Mouse (Mus musculus): ENCODE results near the gene Mettl13. TPM values are rescaled to one million over a fixed set of nuclear protein-coding genes. Genes with fewer than 3 reads are reported as not detected.

The Mettl13 gene
- polyA plus RNA-seq, 1 experiment from 2014 or later: 22.2 TPM

DNA sequence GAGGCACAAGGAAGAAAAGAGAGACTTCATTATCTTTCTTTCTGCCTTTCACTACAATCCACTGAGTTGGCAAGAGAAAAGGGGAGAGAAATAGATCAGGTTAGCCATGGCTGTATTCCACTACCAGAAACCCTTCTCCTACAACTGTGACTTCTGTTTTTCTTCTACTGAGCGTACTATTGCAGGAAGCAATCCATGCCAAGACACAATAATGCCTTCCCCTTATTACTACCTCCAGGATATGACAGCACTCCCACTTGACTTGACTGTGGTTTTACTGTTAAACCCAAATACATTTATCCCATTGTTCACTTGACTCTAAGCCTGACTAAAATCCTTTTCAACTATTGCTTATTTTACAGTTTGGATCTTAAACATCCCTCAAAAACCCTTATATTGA lies 14.9 kb upstream of the Mettl13 start:
- Histone ChIP-seq H3K4me1 (peaks cover 7% of the 10 kb centered on the region), H3K36me3 (no peaks in the 10 kb centered on the region), H3K4me3 (no peak overlapping the region), H3K27ac (no peak overlapping the region), H3K9me3 (no peaks in the 10 kb centered on the region), H3K27me3 (ENCODE audit: insufficient read depth, poor library complexity, severe bottlenecking) (no peaks in the 10 kb centered on the region)
- DNase-seq (ENCODE audit: low spot score): no peak
- 87% methylated on average over 1 of the region's 1 CpGs for WGBS

DNA sequence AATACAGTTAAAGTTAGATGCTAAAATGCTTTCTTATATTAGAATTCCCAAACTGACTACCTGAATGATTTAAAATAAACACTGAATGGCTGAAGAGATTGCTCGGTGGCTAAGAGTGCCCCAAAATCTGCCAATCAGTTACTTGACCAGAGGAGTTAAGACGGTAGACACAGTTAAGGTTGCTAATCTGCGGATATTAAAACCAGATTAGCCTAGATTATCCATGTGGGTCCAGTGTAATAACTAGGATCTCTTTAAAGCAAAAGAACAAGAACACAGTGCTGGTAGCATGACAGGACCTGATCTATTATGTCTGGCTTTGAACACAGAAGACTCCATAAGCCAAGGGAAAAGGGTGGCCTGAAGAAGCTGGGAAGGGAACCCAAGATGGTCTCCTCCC lies 5.8 kb upstream of the Mettl13 start:
- H3K4me3 ChIP-seq: no peak overlapping the region
- H3K36me3 ChIP-seq: no peaks in the 10 kb centered on the region
- H3K4me1 ChIP-seq: 0 out of 2 replicates have a peak, but pooled peaks cover under 1% of the 10 kb centered on the region
- no peaks in the 10 kb centered on the region for H3K27me3 ChIP-seq (ENCODE audit: insufficient read depth, poor library complexity, severe bottlenecking)
- DNase-seq (ENCODE audit: low spot score): no peak
- no peaks in the 10 kb centered on the region for H3K9me3 ChIP-seq
- no peak overlapping the region for H3K27ac ChIP-seq
- 83% methylated on average over 3 of the region's 3 CpGs for WGBS

DNA sequence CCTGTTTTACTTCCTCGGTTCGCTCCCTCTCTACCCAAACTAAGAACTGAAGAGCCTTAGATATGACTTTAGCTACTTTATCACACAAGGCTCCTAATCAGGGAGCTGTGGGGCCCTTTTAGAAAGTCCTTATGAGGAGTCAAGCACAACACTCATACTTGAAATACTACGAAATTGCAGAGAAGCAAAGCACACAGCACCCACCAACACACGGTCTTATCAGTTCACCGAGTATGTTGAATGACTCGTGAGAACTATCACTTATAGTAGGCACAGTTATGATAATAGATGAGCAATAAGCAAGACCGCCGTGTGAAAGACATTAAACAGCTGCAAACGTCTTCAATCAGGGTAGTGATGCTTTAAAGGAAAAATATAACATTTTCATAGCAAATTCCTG lies 4.6 kb upstream of the Mettl13 start:
- DNase-seq (ENCODE audit: low spot score): no peak
- 0 out of 2 replicates have a peak, but pooled peaks cover 4% of the 10 kb centered on the region for H3K4me1 ChIP-seq
- H3K27ac ChIP-seq: no peak overlapping the region
- WGBS: 71% methylated on average over 9 of the region's 9 CpGs
- no peaks in the 10 kb centered on the region for H3K36me3 ChIP-seq
- no peaks in the 10 kb centered on the region for H3K27me3 ChIP-seq (ENCODE audit: insufficient read depth, poor library complexity, severe bottlenecking)
- no peak overlapping the region for H3K4me3 ChIP-seq
- no peaks in the 10 kb centered on the region for H3K9me3 ChIP-seq

DNA sequence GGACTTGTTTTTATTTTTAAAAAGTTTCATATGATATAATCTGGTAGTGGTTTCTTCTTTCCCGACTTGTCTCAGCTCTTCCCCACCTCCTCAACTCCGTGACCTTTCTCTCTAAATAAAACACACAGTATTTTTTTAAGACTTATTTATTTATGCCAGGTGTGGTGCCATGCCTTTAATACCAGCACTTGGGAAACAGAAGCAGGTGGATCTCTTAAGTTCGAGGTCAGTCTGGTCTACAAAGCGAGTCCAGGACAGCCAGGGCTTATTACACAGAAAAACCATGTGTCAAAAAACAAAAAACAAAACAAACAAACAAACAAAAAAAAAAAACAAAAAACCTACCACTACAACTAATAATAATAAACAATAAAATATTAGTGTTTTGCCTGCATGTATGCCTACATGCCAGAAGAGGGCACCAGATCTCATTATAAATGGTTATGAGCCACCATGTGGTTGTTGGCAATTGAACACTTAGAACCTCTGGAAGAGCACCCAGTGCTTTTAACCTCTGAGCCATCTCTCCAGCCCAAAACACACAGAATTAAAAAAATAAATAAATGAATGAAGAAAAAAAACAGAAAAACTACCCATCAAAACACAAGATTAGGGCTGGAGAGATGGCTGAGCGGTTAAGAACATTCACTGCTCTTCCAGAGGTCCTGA lies 1.4 kb upstream of the Mettl13 start:
- H3K4me3 ChIP-seq: no peak overlapping the region
- peaks cover 16% of the 10 kb centered on the region for H3K36me3 ChIP-seq
- H3K27me3 ChIP-seq (ENCODE audit: insufficient read depth, poor library complexity, severe bottlenecking): no peaks in the 10 kb centered on the region
- no peaks in the 10 kb centered on the region for H3K9me3 ChIP-seq
- DNase-seq (ENCODE audit: low spot score): no peak
- 66% methylated on average over 5 of the region's 5 CpGs for WGBS
- H3K27ac ChIP-seq: no peak overlapping the region
- peaks cover 14% of the 10 kb centered on the region for H3K4me1 ChIP-seq

DNA sequence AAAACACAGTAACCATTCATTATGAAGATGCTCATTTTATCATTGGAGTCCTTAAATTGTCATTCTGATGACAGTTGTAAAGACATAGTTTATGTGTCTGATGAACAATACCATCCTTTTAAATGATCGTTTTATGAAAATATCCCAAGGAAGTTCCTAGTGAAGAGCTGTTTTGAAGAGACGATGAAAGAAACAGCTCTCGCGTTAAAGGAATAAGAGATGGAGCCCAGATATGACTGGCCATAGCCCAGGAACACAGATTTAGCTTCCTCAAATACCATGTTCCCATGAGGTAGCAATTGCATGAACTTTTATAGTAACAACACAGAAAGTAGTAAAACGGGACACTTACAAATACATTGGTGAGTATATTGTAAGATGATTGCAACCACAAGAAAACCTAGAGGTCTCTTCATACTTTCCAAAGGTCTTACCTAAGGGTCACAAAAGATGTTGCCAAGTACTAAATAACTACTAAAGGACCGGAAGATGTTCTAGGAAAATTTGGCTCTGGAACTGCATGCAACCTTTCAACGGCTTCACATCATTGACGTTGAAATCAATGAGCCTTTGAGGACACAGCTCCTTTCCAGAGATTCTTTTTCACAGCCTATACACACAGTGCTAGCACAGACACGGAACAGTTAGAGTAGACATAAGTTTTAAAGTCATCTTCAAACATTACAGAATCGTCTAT lies 714 bp upstream of the Mettl13 start:
- Histone ChIP-seq H3K9me3 (no peaks in the 10 kb centered on the region), H3K36me3 (peaks cover 22% of the 10 kb centered on the region), H3K27me3 (ENCODE audit: insufficient read depth, poor library complexity, severe bottlenecking) (no peaks in the 10 kb centered on the region), H3K4me1 (peaks cover 14% of the 10 kb centered on the region), H3K4me3 (peak overlapping the region; percentile 78), H3K27ac (peak overlapping the region; percentile 88)
- DNase-seq (ENCODE audit: low spot score): no peak
- WGBS: 61% methylated on average over 10 of the region's 10 CpGs

DNA sequence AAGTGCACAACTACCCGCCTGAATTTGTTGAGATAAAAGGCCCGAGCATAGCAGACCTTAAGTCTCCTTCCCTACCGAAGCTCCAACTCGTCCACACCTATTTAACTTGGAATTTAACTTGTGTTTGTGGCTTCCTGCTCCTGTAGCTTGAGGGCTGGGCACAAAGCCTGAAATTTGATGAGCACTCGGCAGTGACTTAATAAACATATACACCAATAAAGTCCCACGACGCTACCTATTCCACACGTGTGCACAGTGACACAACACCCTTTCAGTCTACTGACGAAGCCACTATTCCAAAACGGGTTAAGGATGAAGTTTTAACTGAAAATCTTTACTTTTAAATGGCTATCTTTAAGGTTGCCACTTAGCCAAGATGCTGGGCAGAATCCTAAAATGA lies 744 bp downstream of the Mettl13 start:
- H3K36me3 ChIP-seq: peaks cover 35% of the 10 kb centered on the region
- WGBS: 12% methylated on average over 10 of the region's 10 CpGs
- H3K9me3 ChIP-seq: no peaks in the 10 kb centered on the region
- H3K27me3 ChIP-seq (ENCODE audit: insufficient read depth, poor library complexity, severe bottlenecking): no peaks in the 10 kb centered on the region
- H3K4me3 ChIP-seq: peak overlapping the region; percentile 78
- peak overlapping the region; percentile 88; the same call in 1 of the 2 replicates for H3K27ac ChIP-seq
- DNase-seq (ENCODE audit: low spot score): no peak
- peaks cover 14% of the 10 kb centered on the region for H3K4me1 ChIP-seq

DNA sequence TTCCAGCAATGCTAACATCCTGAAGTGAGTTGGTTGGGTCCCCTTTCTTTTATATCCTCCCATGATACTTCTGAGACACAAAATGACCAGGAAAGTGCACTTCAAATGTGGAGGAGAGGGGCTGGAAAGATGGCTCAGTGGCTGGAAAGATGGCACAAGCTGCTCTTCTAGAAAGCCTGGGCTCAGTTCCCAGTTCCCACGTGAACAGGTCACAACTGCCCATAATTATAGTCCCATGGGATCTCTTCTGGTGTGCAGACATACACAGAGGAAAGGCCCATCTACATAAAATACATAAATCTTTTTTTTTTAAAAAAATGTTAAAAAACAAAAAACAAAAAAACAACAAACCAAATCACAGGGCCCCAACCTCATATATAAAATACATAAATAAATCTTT lies 5.1 kb downstream of the Mettl13 start:
- peaks cover 10% of the 10 kb centered on the region for H3K4me1 ChIP-seq
- WGBS: 85% methylated on average over 1 of the region's 1 CpGs

DNA sequence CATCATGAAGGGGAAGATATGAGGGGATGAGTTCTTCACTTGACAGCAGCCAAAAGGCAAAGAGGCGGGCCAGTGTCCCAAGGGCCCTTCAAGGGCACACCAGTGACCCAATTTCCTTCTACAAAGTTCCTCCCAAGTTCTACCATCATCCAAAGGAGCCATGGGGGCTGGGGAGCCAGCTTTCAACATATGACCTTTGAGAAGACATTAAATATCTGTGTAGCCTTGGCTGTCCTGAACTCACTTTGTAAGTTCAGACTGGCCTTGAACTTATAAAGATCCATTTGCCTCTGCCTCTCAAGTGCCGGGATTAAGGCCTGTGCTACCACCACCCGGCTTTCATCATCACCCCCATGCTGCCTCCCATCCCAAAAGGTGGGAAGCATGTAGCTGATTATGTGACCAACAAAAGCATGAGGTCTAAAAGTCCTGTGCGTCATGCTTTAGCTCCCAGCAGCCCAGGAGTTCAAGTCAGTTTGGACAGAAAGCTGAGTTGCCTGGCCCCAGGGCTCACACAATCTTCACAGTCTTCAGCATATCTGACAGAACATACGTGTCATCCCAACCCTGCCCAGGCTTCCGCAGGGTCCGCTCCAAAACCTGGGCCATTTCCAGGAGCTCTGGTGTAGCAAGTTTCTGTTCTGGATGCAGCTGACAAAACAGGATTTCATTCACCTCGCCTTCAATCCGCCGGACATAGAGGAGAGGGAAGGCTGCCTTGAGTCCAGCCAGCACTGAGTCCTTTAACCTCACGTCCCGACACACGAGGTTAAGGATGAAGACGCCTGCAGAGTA lies 14.4 kb downstream of the Mettl13 start:
- no peak overlapping the region for H3K4me3 ChIP-seq
- H3K4me1 ChIP-seq: no peaks in the 10 kb centered on the region
- no peaks in the 10 kb centered on the region for H3K27me3 ChIP-seq (ENCODE audit: insufficient read depth, poor library complexity, severe bottlenecking)
- peaks cover 73% of the 10 kb centered on the region for H3K36me3 ChIP-seq
- no peak overlapping the region for H3K27ac ChIP-seq
- no peaks in the 10 kb centered on the region for H3K9me3 ChIP-seq
- DNase-seq (ENCODE audit: low spot score): no peak
- 88% methylated on average over 14 of the region's 14 CpGs for WGBS

More for the DNA sequence above, 5.1 kb downstream of the Mettl13 start:
- no peak for DNase-seq (ENCODE audit: low spot score)
- Histone ChIP-seq H3K27ac (no peak overlapping the region), H3K36me3 (peaks cover 78% of the 10 kb centered on the region), H3K4me3 (no peak overlapping the region), H3K9me3 (no peaks in the 10 kb centered on the region), H3K27me3 (ENCODE audit: insufficient read depth, poor library complexity, severe bottlenecking) (no peaks in the 10 kb centered on the region)

DNA sequence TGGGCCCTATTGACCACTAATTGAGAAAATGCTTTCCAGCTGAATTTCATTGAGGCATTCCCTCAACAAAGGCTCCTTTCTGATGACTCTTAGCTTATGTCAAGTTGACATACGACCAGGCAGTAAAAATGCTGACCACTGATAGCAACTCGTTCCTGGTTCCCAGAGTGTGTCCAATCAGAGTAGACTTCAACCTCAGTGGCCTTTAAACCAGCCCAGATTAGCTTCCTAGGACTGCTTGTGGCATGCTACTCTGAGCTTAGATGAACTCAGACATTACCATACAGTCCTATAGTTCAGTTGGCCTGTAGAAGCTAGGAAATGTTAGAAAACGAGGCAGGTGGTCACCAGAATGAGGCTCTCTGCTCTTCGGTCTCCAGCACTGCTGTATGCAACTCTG lies 16.0 kb downstream of the Mettl13 start:
- Histone ChIP-seq H3K9me3 (no peaks in the 10 kb centered on the region; the same call in 1 of the 2 replicates), H3K36me3 (peaks cover 63% of the 10 kb centered on the region), H3K4me3 (no peak overlapping the region), H3K27me3 (ENCODE audit: insufficient read depth, poor library complexity, severe bottlenecking) (no peaks in the 10 kb centered on the region), H3K4me1 (no peaks in the 10 kb centered on the region), H3K27ac (no peak overlapping the region)
- 68% methylated on average over 4 of the region's 4 CpGs for WGBS
- DNase-seq (ENCODE audit: low spot score): no peak

DNA sequence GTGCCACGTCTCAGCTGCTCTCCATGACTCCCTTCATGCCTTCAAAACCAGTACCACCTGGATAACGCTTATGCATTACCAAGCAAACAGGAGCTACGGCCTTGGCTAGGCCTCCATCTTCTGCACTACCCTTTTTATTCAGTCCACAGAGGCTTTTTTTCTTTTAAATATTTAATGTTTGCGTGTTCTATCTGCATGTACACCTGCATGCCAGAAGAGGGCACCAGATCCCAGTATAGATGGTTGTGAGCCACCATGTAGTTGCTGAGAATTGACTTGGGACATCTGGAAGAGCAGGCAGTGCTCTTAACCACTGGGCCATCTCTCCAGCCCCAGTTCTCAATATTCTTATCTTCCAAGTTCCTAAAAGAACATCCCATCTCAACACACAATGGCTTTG lies 16.8 kb downstream of the Mettl13 start:
- Histone ChIP-seq H3K27me3 (ENCODE audit: insufficient read depth, poor library complexity, severe bottlenecking) (no peaks in the 10 kb centered on the region), H3K9me3 (no peaks in the 10 kb centered on the region; the same call in 1 of the 2 replicates), H3K4me1 (no peaks in the 10 kb centered on the region), H3K36me3 (peaks cover 56% of the 10 kb centered on the region), H3K4me3 (no peak overlapping the region), H3K27ac (no peak overlapping the region)
- WGBS: 65% methylated on average over 4 of the region's 4 CpGs
- DNase-seq (ENCODE audit: low spot score): no peak

DNA sequence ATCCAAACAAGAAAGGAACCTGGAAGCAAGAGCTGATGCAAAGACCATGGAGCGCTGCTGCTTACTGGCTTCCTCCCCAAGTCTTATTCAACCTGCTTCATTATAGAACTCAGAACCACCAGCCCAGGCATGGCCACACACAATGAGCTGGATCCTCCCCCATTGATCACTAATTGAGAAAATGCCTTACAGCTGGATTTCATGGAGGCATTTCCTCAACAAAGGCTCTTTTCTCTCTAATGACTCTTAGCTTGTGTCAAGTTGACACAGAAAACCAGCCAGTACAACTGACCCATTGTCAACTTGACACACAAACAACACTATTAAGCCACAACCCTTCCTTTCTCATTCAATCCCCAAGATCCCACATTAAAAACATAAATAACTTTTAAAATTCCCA lies 17.7 kb downstream of the Mettl13 start:
- Histone ChIP-seq H3K4me3 (no peak overlapping the region), H3K4me1 (no peaks in the 10 kb centered on the region), H3K36me3 (peaks cover 47% of the 10 kb centered on the region), H3K27me3 (ENCODE audit: insufficient read depth, poor library complexity, severe bottlenecking) (no peaks in the 10 kb centered on the region), H3K9me3 (no peaks in the 10 kb centered on the region; the same call in 1 of the 2 replicates), H3K27ac (no peak overlapping the region)
- no peak for DNase-seq (ENCODE audit: low spot score)
- 89% methylated on average over 1 of the region's 1 CpGs for WGBS

DNA sequence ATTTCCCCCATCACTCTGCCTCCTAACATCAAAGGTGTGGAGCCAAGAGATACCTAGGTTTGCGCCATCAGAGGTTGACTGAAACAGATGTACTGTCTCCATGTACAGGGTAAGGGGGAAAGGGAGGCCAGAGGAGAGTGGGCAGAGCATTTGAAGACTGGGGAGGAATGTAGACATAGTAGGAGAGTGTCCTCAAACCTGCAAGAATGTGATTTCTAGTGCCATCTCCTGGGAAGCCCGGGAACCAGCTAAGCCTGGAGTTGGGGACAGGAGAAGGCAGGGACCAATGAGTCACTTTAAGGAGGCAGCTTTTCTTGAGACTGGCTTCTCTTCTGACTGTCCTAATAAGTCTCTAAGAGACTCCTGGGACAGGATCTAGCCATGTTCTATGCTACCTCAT lies 18.7 kb downstream of the Mettl13 start:
- no peaks in the 10 kb centered on the region; the same call in 1 of the 2 replicates for H3K9me3 ChIP-seq
- H3K4me3 ChIP-seq: no peak overlapping the region
- WGBS: 53% methylated on average over 2 of the region's 2 CpGs
- no peak overlapping the region for H3K27ac ChIP-seq
- no peaks in the 10 kb centered on the region for H3K4me1 ChIP-seq
- H3K36me3 ChIP-seq: peaks cover 37% of the 10 kb centered on the region
- no peak for DNase-seq (ENCODE audit: low spot score)
- H3K27me3 ChIP-seq (ENCODE audit: insufficient read depth, poor library complexity, severe bottlenecking): no peaks in the 10 kb centered on the region

DNA sequence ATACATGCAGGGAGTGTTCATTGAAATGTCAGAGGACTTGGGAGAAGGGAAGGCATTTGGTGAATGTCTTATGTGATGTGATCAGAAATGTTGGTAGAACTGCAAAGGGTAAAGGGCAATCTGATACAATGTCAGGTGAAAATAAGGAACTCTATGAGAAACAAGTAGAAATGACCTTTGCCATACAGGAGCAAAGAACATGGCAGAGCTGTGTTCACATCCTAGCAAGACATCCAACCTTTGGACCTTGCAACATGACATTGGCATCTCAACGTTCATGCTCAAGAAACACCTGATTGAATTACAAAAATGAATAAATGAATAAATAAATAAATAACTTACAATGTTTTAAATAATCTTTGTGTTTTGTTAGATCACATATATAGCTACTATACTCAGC lies 33.2 kb downstream of the Mettl13 start:
- no peak overlapping the region for H3K4me3 ChIP-seq
- WGBS: 68% methylated on average over 1 of the region's 1 CpGs

More for the DNA sequence above, 33.2 kb downstream of the Mettl13 start:
- H3K27me3 ChIP-seq (ENCODE audit: insufficient read depth, poor library complexity, severe bottlenecking): no peaks in the 10 kb centered on the region
- H3K36me3 ChIP-seq: no peaks in the 10 kb centered on the region
- H3K9me3 ChIP-seq: no peaks in the 10 kb centered on the region
- H3K27ac ChIP-seq: no peak overlapping the region
- no peak for DNase-seq (ENCODE audit: low spot score)
- no peaks in the 10 kb centered on the region for H3K4me1 ChIP-seq
